ENCODE assay signal across 14 mouse cellular contexts in the genomic region with DNA sequence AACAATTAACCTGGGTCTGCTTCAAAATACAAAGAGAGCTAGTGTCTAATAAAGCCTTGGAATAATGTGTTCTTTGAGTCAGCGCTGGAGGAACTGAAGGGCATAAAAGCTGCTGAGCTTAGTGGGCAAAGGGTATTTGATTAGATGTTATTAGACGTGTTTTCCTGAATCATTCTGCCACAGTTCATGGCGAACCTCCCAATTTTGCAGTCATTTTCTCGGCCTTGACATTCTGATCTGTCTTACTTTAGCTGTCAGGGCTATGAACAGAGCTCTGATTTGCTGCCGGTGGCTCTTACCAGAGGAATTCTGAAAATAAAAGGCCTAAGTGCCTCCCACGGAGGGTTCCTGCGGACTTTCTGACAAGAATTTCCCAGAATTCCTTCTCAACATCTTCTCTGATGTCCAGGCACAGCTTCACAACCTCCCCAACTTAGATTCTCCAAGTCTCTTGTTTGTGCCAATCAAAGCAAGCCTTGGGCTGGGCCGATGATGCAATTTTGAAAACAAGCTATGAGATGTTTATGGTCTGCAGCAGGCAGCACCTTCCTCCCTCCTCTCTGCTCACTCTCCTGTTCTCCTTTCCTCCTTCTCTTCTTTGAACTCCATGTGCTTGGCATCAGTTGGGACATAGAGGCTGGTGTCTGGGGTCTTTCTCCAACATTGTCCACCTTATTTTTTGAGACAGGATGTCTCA. TPM values are rescaled to one million over a fixed set of nuclear protein-coding genes. Genes with fewer than 3 reads are reported as not detected.
A peak's percentile ranks its signal among the peaks of the same experiment; 100 is the strongest.
DNase-seq lines count a peak whose midpoint lies in the region; ATAC-seq and TF ChIP-seq lines count a peak whose summit lies in the region.
"Had no signal": no experiment of that assay in that cellular context is flagged by ENCODE, and none has a peak within 500 bp of the region (broad histone marks: within the 10 kb centered on the region; RNA-seq: fewer than 3 reads in every experiment).

No protein-coding gene starts in this region.

- no peaks in the 10 kb centered on the region for H3K27me3 ChIP-seq in midbrain, embryonic 14.5 days (ENCODE audit: control insufficient read depth, insufficient read depth, low read length)
- H3K27me3 ChIP-seq in midbrain, embryonic 16.5 days (ENCODE audit: control insufficient read depth, insufficient read depth, low read depth, low read length) = no peaks in the 10 kb centered on the region
- H3K27me3 ChIP-seq: CH12.LX had no signal

- no peak for ATAC-seq in midbrain, embryonic 14.5 days (ENCODE audit: low FRiP score, low TSS enrichment)
- no peak for ATAC-seq in midbrain, embryonic 16.5 days

- no peak overlapping the region for H3K27ac ChIP-seq in midbrain, embryonic 14.5 days (replicated peaks; ENCODE audit: low read depth, low read length)
- no peak overlapping the region for H3K27ac ChIP-seq in midbrain, embryonic 16.5 days (ENCODE audit: low read length)
- no peak overlapping the region for H3K27ac ChIP-seq in gastrocnemius, adult 2 months

- TF ChIP-seq CTCF in gastrocnemius, adult 2 months (IDR thresholded peaks at IDR 0.05) = no peak

- no peak overlapping the region for H3K9ac ChIP-seq in midbrain, embryonic 14.5 days (replicated peaks; ENCODE audit: low read length)
- no peak overlapping the region for H3K9ac ChIP-seq in midbrain, embryonic 16.5 days (ENCODE audit: low read depth, low read length)

- 0 out of 2 replicates have a peak, but pooled peaks cover 3% of the 10 kb centered on the region for H3K4me1 ChIP-seq in midbrain, embryonic 14.5 days (ENCODE audit: control insufficient read depth, insufficient read depth, low read length)
- H3K4me1 ChIP-seq in midbrain, embryonic 16.5 days (ENCODE audit: control insufficient read depth, insufficient read depth, low read length) = peaks cover 4% of the 10 kb centered on the region; the same call in 1 of the 2 replicates

- intact Hi-C loops in gastrocnemius, adult 2 months (cut with DNase I) = no loop called here

- no peaks in the 10 kb centered on the region for H3K9me3 ChIP-seq in midbrain, embryonic 14.5 days (ENCODE audit: control insufficient read depth, low read length)
- no peaks in the 10 kb centered on the region for H3K9me3 ChIP-seq in midbrain, embryonic 16.5 days (replicated peaks; ENCODE audit: control insufficient read depth, low read length, poor library complexity, severe bottlenecking)

- H3K4me3 ChIP-seq in midbrain, embryonic 14.5 days (replicated peaks; ENCODE audit: low read depth, low read length) = no peak overlapping the region
- no peak overlapping the region for H3K4me3 ChIP-seq in midbrain, embryonic 16.5 days (ENCODE audit: low read depth, low read length)
- H3K4me3 ChIP-seq in gastrocnemius, adult 2 months = no peak overlapping the region

- H3K36me3 ChIP-seq in midbrain, embryonic 14.5 days (ENCODE audit: control insufficient read depth, insufficient read depth, low read length) = no peaks in the 10 kb centered on the region
- no peaks in the 10 kb centered on the region for H3K36me3 ChIP-seq in midbrain, embryonic 16.5 days (ENCODE audit: control insufficient read depth, insufficient read depth, low read length)

- 35% methylated on average over 8 of the region's 8 CpGs for WGBS in midbrain, embryonic 14.5 days
- 27% methylated on average over 8 of the region's 8 CpGs for WGBS in midbrain, embryonic 16.5 days

- no peak overlapping the region for H3K4me2 ChIP-seq in midbrain, embryonic 14.5 days (ENCODE audit: low read length)
- H3K4me2 ChIP-seq in midbrain, embryonic 16.5 days (ENCODE audit: low read length) = no peak overlapping the region

- DNase-seq in midbrain, embryonic 14.5 days = peak; percentile 10
- DNase-seq in brain, adult 2 months (ENCODE audit: low read depth, low spot score) = peak; percentile 38
- peak; percentile 91 for DNase-seq in fibroblast of lung, adult 2 months (ENCODE audit: low read depth)
- peak; percentile 40 for DNase-seq in mesoderm, embryonic 11.5 days (ENCODE audit: low read depth, low spot score)
- no peak for DNase-seq in gastrocnemius, adult 2 months
- no peak for DNase-seq in gastrocnemius, postnatal 4 days (ENCODE audit: low spot score in 2 of 2)
- DNase-seq: gastrocnemius, postnatal 10 days; heart, postnatal 14 days; kidney, adult 11 months; retina, postnatal 1 day; spleen, adult 18-20 months; thymus, adult 18-20 months had no signal

RNA-seq across cellular contexts. Expression of a gene that starts 21.5 kb away (rescaled TPM):
- polyA plus RNA-seq in midbrain, embryonic 14.5 days (2014; fragmentation: Nextera tagmentation; extraction: Ambion mirVana) = 6.6 and 10.6 TPM in 2 replicates
- polyA plus RNA-seq in midbrain, embryonic 16.5 days (2015; fragmentation: Nextera tagmentation; extraction: Ambion mirVana) = 10.5 and 12.4 TPM in 2 replicates
- 10 to 100 TPM; 28.3 to 42.6 TPM for total RNA-seq in gastrocnemius, adult 2 months (2021)
- total RNA-seq in gastrocnemius, postnatal 4 days (2021) = 10 to 100 TPM; 53.8 to 60.0 TPM

Comparison
In these comparisons a context has a peak if more than half of its experiments do, and no peak if none do; other contexts are left out.
1. DNase-seq: peak in midbrain, embryonic 14.5 days (single experiment), brain, adult 2 months (single experiment), fibroblast of lung, adult 2 months (single experiment) and mesoderm, embryonic 11.5 days (single experiment); none in gastrocnemius, adult 2 months (single experiment) and gastrocnemius, postnatal 4 days (0 of 2).